Mouse (Mus musculus) cerebellum, adult 8-10 months (tissue): ENCODE measurements around the gene Krt17.
"Not testable (repeated sequence)": the region's sequence is repeated elsewhere in the genome, so short reads cannot be mapped to it uniquely, and the experiment has no call there.

Experiments
- DNase-seq: peaks from one replicate; pipeline ENCODE4 v3.0.0; 2022

Gene Krt17

DNA sequence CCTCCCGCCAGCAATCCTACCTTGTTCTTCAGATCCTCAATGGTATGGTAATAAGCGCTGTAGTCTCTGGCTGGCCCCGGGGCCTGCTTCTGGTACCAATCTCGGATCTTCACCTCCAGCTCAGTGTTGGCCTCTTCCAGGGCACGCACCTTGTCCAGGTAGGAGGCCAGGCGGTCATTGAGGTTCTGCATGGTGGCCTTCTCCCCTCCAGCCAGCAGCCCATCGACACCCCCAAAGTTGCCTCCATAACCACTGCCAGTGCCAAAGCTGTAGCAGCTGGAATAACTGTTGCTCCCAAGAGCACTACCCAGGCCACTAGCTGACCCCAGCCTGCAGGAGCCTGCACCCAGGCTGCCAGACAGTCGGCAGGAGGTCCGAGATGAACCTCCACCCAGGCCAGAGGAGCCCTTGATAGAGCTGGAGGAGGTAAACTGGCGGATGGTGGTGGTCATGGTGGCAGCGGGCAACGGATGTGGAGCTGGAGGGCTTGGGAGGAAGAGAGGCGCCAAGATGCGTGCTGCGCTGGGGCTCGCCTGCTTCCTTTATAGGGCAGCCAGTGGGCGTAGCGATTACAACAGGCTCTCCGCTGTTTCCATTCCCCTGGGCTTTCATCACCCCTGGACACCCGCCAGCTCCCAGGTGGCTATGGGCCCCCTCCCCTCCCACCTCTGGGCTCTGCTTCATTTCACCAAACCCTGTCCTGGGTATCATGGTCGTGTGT lies at the start of gene Krt17:
Gene Krt17, minus strand, starts transcription at position 516 of the 721 bp plus-strand sequence.
- DNase-seq, result no peak

GRCm38 (mm10) chr11:100308672-100309071 lies 47.8 kb upstream of the Krt17 start:
- not testable (repeated sequence) for DNase-seq

- no peak for DNase-seq
Measured at GRCm38 (mm10) chr11:100307900-100308299, 47.1 kb upstream of the Krt17 start.

DNA sequence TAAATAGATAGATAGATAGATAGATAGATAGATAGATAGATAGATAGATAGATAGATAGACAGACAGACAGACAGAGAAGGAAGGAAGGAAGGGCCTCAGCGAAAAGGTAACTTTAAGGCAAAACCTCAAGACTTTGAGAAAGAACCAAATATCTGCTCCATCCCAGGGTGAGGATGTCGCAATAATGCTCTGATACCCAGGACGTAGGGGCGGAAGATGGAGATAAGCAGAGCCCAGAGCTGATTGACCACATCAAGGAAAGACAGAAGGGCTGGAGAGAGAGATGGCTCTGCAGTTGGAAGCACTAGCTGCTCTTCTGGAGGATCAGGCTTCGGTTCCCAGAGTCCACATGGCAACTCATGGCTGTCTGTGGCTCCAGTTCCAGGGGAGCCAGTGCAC lies 40.5 kb upstream of the Krt17 start:
- no peak for DNase-seq

GRCm38 (mm10) chr11:100300293-100300692 lies 39.5 kb upstream of the Krt17 start:
- peak; percentile 62 for DNase-seq

DNA sequence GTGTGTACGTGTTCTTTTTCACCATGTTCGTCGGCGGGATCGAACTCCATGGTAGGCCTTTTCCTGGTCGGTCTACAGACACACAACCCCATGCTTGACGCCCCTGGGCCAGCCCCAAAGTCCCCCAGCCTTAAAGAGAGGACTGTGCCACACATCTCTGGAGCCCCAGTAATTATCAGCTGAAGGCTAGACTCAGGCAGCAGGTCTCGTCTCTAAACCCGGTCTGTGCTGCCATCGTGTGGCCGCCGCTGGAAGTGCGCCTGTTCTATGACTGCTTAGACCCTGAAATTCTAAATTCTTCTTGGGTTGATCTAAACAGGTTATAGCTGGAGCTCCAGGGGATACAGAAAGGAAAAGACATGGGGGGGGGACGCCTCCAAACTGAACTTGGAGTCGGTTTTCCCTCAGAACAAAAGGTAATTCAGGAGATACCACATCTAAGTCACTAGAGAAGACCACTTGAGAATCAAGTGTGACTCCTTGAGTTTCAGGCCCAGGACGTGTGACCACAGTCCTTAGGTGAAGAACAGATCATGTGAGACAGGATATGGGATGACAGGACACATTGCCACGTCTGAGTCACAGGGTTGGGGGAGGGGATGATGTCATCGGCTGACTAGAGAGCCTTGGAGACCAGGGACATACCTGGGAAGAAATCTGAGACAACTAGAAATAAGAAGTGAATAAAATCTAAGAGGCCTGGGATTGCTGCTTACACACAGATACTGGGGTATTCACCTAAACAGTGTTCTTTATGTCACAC lies 37.6 kb upstream of the Krt17 start:
- DNase-seq, result peak; percentile 83

DNA sequence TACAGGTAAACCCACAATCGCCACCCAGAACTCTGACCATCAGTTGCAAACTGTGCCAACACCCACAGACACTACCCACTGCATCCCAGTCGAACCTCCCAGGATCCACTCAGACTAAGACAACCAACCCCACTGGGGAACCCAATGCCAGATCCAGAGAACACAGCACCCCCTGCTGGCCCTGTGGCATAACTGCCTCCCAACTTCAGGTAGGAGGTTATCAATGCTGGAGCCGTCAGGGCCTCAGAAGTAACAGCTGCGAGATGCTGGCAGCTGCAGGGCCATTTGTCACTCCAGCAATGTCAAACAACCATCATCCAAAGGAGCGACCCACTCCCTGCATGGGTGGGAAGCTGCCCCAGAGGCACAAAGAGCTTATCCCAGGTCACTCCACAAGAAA lies 37.0 kb upstream of the Krt17 start:
- DNase-seq, result no peak

GRCm38 (mm10) chr11:100295308-100295707 lies 34.5 kb upstream of the Krt17 start:
- peak; percentile 74 for DNase-seq

GRCm38 (mm10) chr11:100292884-100293283 lies 32.1 kb upstream of the Krt17 start:
- DNase-seq, result no peak

DNA sequence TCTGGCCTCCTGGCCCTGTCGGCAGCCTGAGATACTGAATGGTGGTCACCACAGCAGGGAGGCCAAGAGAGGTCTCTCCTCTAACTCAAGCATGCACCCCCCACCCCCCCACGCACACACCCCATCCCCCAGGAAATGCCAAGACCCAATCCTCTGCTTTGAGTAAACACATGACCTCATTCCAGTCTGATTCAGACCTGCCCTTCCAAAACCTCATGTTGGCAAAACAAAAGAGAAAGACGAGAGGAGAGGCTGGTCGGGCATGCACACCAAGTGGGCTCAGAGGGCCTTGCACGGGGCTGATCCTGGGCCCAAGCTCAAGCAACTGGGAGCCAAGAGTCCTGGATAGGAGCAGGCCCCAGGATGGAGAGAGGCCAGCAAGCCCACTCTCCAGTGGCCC lies 29.4 kb upstream of the Krt17 start:
- DNase-seq, result no peak

DNA sequence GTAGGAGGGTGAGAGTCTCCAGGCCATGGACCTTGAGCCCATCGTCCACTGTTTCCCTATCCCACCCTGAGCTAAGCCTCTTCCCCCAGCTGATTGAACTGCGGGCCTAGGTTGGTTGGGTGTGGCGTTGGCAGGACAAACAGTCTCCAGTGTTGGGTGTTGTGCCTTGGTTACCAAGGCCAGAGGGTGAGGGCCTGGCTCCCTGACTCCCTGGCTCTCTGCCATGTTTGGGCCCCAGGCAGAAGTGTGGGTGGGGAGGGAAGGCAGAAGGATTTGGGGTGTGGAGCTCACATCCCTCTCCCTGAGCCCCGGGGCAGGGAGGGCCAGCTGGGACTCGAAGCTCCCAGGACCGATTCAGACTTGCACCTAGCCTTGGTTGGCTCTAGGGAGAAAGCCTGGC lies 28.1 kb upstream of the Krt17 start:
- DNase-seq, result no peak

GRCm38 (mm10) chr11:100287024-100287423 lies 26.2 kb upstream of the Krt17 start:
- DNase-seq, result no peak

DNA sequence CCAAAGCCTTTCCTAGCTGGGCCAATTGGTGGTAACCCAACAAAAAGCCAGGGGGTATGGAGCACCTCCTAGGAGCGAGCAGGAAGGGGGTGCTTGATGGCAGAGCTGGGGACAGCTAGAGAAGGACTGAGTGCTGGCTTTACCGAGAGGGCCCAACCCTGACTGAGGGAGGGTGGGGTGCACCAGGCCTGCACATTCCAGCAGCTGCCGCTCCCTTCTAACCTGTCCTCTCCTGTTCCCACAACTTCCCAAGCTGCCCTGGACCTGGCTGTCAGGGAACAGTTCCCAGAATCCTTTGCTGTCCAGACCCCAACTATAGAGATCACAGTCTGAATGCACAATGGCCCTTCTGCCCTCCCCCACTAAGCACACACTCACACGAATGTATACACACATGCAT lies 24.2 kb upstream of the Krt17 start:
- no peak for DNase-seq

- DNase-seq, result peak; percentile 52
Measured at GRCm38 (mm10) chr11:100282549-100282948, 21.7 kb upstream of the Krt17 start.

DNA sequence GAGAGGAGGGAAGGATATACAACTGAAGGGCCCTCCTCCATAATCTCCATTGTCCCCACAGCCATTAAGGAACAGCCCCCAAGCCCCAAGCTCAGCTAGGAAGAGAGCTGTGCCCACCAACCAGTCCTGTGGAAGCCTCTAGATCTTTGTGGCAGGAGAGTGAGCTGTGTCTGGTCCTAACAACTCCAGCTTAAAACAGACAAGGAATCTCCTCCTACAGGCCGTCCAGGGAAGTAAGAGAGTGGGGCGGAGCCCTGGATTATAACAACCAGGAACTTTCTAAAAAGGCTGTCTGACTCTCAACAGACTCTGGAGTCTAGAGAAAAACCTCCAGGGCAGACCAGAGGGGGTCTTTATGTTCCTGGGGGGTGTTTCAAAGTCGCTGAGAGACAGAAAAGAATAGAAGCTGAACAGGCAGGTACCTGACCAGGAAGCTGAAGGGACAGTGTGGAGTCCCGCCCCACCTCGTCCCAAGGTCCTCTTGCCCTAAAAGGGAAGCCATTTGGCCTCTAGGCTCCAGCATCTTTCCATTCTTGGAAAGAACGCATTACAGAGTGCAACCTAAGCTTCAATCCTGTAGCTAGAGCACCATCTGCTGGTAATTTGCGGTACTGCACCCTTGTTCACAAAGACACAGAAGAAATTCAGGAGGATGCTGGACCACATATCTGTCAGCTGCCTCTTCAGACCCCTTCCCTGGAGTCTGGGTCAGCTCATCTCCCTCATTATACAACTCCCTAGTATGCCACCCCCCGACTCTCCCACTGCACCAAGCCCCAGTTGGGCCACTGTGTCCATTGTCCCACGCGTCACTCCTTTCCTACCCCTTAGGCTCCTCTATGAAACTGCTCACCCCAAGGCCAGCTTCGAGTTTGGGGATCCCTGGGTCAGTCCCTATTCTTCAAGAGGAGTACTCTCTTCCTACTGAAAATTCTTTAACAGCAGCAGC lies 21.0 kb upstream of the Krt17 start:
- DNase-seq, result peak; percentile 82

DNA sequence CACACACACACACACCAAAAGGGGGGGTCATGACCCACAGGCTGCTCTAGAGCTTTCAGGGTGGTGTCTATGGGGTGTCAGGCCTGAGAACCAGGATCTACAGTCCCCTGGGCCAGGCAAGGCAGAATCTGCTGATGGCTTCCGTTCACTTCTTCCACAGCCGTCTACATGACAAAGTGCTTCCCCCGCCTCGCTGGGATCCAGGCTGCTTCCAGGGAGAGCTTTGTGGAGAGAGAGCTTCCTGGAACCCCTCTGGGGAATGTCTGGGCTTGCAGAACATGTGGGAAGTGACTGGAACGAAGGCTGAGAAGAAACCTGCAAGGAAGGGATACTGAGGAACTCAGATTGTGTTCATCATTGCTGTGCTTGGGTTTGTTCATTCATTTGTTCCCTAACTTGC lies 17.9 kb upstream of the Krt17 start:
- DNase-seq, result no peak

DNA sequence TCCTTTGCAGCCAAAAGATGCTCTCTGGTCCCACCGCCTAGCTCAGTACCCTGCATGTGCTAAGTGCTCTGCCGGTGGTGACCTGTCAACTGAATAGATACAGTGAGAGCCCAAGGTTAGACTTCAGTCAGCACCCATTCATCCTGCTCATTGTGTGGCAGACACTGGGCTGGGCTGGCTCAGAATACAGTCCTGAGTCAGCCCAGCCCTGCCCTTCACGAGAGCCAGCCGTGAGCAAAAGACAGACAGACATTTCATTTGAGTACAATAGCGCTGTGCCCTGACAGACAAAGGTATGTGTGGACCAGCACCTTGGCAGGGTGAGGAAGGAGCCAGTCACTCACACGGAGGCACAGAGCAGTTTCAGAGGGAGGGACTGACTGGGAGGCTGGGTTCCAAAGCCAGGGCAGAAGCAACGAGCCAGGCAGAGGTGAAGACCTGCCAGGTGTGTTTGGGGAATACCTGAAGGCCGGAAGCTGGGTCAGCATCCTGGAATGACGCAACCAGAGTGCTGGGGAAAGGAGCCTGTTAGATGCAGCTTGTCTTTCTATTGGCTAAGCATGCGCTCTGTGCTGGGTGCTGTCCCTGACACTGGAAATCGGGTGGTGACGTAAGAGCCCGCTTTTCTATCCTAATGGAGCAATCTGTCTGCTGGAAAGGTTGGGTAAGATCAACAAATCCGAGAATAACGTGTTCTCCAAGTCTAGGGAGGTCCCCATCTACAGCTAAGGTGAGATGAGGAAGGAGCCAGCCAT lies 17.1 kb upstream of the Krt17 start:
- no peak for DNase-seq

DNA sequence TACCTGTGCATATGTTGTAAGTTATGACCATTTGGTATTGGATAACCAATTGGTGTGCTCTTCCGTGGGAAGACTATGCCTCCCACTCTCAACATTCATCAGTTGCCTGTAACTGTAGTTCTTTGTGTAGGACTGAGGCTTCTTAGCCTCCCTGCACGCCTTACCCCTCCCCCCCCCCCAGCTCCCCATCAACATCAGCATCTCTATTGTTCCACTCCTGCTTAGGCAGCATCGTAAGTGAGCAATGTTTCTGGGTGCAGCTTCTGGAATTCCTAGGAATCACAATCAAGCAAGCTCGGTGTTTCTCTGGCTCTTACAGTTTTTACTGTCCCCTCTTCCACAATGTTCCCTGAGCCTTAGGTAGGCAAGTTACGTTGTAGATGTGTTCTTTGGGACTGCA lies 14.6 kb upstream of the Krt17 start:
- DNase-seq, result no peak

GRCm38 (mm10) chr11:100274719-100275118 lies 13.9 kb upstream of the Krt17 start:
- DNase-seq, result no peak

DNA sequence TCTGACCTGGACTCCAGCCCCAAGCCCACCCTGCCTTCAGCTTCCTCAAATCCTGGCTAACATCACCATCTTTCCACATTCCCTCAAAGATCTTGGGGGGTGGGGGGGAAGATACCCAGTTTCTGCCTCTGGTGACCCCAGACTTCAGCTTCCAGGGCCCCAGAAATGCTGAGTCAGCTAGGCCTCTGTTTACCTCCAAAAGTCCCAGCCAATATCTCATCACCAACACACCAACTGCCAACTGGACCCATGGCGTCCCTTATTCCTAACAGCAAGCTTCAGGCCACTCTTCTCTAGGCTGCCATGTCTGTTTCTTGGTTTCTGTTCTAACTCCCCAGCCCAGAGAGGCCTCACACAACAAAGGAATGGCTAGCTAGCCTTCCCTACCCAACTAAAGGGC lies 11.0 kb upstream of the Krt17 start:
- no peak for DNase-seq

DNA sequence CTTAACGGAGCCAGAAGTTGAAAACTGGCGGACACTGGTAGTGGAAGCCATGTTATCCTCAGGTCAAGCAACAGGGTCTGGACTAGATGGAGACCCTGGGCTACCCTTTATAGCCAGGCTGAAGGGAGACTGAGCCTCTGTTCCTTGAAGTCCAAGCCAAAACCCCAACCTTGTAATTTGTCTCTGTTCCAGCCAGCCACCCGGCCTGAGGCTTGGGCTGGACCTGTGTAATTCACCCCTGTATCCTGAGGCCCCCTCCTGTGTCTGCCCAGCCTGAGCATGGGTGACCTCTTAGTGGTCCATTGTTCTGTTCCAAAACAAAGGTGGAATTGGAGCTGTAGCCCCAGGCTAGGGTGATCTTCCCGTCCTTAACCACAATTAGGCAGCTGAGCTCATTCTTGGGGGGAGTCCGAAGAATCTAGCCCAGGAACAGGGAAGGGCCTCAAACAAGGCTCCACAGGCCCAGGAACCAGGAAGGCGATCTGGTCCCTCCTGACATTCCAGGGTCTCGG lies 9.0 kb upstream of the Krt17 start, which contains the start of gene Krt42:
Gene Krt42, minus strand, starts transcription at position 51 of the 512 bp plus-strand sequence.
- DNase-seq, result no peak
